Mouse (Mus musculus) A20 (cell line): Measurements from ENCODE around the gene Atp1a2.
"Not testable (repeated sequence)": the region's sequence is repeated elsewhere in the genome, so short reads cannot be mapped to it uniquely, and the experiment has no call there.

Experiments
- DNase-seq: peaks from one replicate; pipeline ENCODE4 v3.0.0-alpha.2; 2011; ENCODE audit warnings: low read depth, low spot score

Atp1a2 gene

DNA sequence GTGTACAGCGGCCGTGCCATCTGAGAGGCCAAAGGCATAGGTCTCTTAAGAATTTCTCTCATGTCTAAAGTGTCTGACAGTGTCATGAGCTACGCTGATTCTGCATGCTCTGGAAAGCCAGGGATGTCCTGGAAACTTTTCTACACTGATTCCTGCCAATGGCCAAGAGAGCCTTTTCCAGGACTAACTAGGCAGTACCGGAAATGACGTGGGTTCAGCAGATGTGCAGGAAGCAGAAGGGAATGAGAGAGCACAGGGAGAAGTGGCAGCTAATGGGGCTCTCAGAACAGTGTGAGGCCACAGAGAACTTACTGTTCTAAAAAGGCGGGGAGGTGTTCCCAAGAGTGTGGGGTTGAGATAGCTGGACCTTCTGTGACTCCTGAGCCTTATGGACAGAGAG lies 24.5 kb downstream of the Atp1a2 start:
- no peak for DNase-seq

GRCm38 (mm10) chr1:172271765-172272164 lies 26.1 kb downstream of the Atp1a2 start:
- DNase-seq: no peak

DNA sequence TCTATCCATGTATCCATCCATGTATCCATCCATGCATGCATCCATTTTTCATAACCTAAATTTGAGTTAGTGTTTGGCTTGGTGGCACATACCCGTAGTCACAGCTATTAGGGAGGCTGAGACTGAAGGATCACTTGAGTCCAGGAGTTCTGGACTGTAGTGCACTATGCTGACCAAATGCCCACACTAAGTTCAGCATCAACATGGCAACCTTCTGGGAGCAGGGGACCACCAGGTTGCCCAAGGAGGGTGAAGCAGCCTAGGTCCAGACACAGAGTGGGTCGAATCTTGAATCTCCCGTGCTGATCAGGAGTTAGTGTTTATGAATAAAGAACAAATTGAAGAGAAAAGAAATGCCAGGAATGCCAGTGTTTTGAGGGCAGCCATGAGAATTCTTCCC lies 26.7 kb downstream of the Atp1a2 start:
- no peak for DNase-seq

DNA sequence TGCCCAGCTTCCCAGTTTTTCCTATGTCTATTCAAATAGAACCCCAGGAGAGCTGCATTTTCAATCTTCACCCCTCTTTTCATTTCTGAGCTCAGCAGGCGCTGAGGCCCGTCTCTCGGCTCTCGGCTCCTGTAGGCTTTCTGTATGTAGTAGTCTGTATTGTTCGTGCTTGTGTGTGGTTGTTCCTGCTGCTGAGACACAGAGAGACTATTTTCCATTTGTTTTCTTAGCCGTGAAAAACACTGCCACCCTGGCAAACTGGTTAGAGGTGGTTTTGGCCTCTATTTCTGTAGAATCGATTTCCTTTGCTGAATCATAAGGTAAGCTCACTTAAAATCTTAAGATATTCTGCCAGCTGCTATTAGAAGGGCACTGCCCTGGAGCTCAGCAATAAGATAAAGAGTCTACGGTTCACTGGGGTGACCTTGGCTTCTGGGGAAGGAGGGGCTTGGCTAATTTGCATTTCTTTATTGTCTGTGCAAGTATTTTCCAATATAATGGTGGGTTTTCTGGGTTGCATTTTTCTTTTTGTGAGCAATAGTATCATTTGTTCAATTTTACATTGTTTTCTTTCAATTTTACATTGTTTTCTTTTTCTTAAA lies 36.3 kb downstream of the Atp1a2 start, which contains the start of gene Igsf8:
Igsf8 (plus strand) TSS at position 165 of the 602 bp plus-strand sequence.
- DNase-seq: peak; percentile 37

DNA sequence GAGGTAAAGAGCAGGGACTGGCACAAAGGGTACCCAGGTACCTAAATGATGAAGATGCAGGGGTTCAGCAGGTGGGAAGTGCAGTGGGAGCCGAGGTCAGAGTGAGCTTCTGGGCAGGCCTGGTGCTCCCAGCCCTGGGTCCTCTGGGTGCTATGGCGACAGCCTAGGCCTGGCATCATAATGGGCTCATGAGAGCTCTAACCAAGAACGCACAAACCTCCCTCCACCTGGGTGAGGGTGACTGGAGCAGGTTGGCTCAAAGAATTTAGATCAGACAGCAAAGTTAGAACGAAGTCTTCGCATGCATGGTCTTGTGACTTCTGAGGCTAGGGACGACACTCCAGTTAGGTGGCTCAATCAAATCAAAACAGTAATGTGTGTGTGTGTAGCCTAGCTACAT lies 39.5 kb downstream of the Atp1a2 start, which contains the start of gene Atp1a4:
Atp1a4 (minus strand) TSS at position 101 of the 400 bp plus-strand sequence.
- no peak for DNase-seq

- DNase-seq: peak; percentile 44
These were observed 50.2 kb downstream of the Atp1a2 start for GRCm38 (mm10) chr1:172247679-172248078.

GRCm38 (mm10) chr1:172247216-172247615 lies 50.6 kb downstream of the Atp1a2 start:
- no peak for DNase-seq

DNA sequence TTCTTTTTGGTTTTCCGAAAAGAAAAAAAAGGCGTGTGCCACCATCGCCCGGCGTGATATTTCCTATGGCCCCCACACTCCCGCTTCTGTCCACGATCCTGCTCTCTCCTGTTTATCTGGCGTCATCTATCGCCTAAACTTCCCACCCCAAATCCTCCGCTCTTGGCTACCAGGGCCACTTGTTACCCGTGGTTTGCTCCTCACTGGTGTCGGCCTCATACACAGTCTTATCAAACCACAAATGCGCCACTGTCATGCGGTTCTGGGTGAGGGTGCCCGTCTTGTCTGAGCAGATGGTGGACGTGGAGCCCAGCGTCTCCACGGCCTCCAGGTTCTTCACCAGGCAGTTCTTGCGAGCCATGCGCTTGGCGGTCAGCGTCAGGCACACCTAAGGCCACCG lies 53.2 kb downstream of the Atp1a2 start:
- DNase-seq: not testable (repeated sequence)

DNA sequence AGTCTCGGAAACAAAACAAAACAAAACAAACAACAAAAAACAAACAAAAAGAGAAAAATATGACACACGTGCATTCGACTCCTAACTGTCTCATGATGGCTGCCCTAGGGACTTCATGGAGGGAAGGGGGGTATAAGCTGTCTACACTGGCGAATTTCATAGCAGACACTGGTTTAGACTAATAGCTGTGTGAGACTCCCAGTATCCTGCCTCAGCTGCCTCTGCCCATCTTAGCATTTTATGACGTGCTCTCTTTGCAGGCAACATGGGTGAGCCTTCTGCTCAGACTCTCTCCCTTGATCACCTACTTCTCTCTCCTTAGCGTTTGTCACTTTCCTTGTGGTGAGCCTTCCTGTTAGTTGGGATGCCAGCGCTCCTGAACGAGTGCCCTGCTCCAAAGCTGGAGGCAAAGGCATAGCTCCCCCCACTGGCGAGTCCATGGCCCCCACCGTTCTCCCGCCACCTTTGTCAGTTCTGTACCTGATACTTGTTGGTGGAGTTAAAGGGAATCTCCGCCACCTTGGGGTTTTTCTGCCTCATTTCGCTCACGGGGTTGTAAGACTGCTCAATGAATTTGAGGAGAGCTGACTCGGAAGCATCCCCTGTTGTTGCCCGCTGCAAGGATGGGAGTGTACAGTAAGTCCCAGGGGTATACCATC lies 54.2 kb downstream of the Atp1a2 start:
- no peak for DNase-seq

GRCm38 (mm10) chr1:172242401-172242800 lies 55.5 kb downstream of the Atp1a2 start:
- DNase-seq: no peak

GRCm38 (mm10) chr1:172240945-172241708 lies 56.7 kb downstream of the Atp1a2 start:
- peak; percentile 11 for DNase-seq

DNA sequence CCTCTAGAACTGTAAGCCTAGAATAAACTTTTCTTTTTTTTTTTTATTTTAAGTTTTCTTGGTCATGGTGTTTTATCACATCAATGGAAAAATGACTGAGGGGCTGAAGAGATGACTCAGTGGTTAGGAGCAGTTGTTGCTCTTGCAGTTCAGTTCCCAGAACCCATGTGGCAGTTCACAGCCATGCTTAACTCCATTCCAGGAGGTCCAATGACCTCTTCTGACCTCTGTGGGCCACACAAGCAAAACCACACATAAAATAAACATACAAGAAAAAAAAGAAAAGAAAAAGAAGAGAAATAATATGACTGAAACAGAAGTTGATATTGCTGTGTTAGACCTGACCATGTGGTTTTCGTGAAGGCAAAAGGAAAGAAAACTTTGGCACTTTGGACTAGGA lies 68.6 kb downstream of the Atp1a2 start:
- no peak for DNase-seq

GRCm38 (mm10) chr1:172228209-172228608 lies 69.7 kb downstream of the Atp1a2 start:
- DNase-seq: no peak
